Mouse (Mus musculus) hindbrain, embryonic 11.5 days (tissue): ENCODE measurements around the gene Epha3. TPM values are rescaled to one million over a fixed set of nuclear protein-coding genes. Genes with fewer than 3 reads are reported as not detected.

ENCODE experiments used
- ATAC-seq: fragments of 200-750 bp; cut with Nextera tagmentation; 2 replicates; pipeline ENCODE4 v1.8.0; 2017; ENCODE audit warnings: mild to moderate bottlenecking, moderate TSS enrichment, moderate library complexity; ENCODE audit not compliant: low FRiP score
- DNase-seq: peaks from one replicate; pipeline ENCODE4 v3.0.0-alpha.2; 2015; ENCODE audit warnings: low spot score
- H3K27ac ChIP-seq: fragments of 300-500 bp; sonication (generic); 2 replicates; pipeline ENCODE4 v1.5.1; 2014; ENCODE audit warnings: mild to moderate bottlenecking, low read depth, low read length
- H3K27me3 ChIP-seq: fragments of 300-500 bp; sonication (generic); 2 replicates; pipeline ENCODE4 v1.6.1; 2014; ENCODE audit warnings: mild to moderate bottlenecking, low read length, moderate library complexity, mixed read lengths; ENCODE audit not compliant: control insufficient read depth, insufficient read depth
- H3K36me3 ChIP-seq: fragments of 300-500 bp; sonication (generic); 2 replicates; pipeline ENCODE4 v1.6.1; 2014; ENCODE audit warnings: mild to moderate bottlenecking, low read length, moderate library complexity, mixed read lengths; ENCODE audit not compliant: control insufficient read depth, insufficient read depth
- H3K4me1 ChIP-seq: fragments of 300-500 bp; sonication (generic); replicated peaks from 2 replicates; pipeline ENCODE4 v1.6.1; 2014; ENCODE audit warnings: low read length, mixed read lengths; ENCODE audit not compliant: control insufficient read depth, insufficient read depth
- H3K4me2 ChIP-seq: fragments of 300-500 bp; sonication (generic); replicated peaks from 2 replicates; pipeline ENCODE4 v1.6.1; 2014; ENCODE audit warnings: mild to moderate bottlenecking, low read depth, low read length
- H3K4me3 ChIP-seq: fragments of 300-500 bp; sonication (generic); 2 replicates; pipeline ENCODE4 v1.5.1; 2014; ENCODE audit warnings: low read depth, low read length
- H3K9ac ChIP-seq: fragments of 300-500 bp; sonication (generic); 2 replicates; pipeline ENCODE4 v1.6.1; 2014; ENCODE audit warnings: low read depth, low read length
- H3K9me3 ChIP-seq: fragments of 300-500 bp; sonication (generic); 2 replicates; pipeline ENCODE4 v1.6.1; 2016; ENCODE audit warnings: low read length; ENCODE audit not compliant: control insufficient read depth
- WGBS: fragments of 180-500 bp; shearing (Covaris S2); extraction: QIAGEN DNeasy Blood & Tissue Kit; methylation state at CpG from one replicate; pipeline ENCODE4 v1.1.7; 2014; 5-methylcytosine and 5-hydroxymethylcytosine counted together
- polyA plus RNA-seq: library from polyadenylated mRNA; unstranded; fragments of >200 nt; fragmentation: Nextera tagmentation; extraction: Ambion mirVana; gene quantifications from 2 replicates; pipeline ENCODE4 v1.2.1, GENCODE M21; 2014

The Epha3 gene
- polyA plus RNA-seq, 1 experiment from 2014 or later: 68.6 TPM

GRCm38 (mm10) chr16:63806025-63806424 lies 58.0 kb downstream of the Epha3 start:
- Histone ChIP-seq H3K4me1 (no peaks in the 10 kb centered on the region), H3K27ac (no peak overlapping the region), H3K9ac (no peak overlapping the region), H3K9me3 (no peaks in the 10 kb centered on the region), H3K4me3 (no peak overlapping the region), H3K27me3 (no peaks in the 10 kb centered on the region), H3K4me2 (no peak overlapping the region), H3K36me3 (no peaks in the 10 kb centered on the region)
- ATAC-seq (peak; percentile 55), DNase-seq (no peak)
- WGBS: 55% methylated on average over 3 of the region's 3 CpGs

- Histone ChIP-seq H3K27me3 (no peaks in the 10 kb centered on the region), H3K27ac (no peak overlapping the region), H3K4me2 (no peak overlapping the region), H3K9me3 (no peaks in the 10 kb centered on the region), H3K4me3 (no peak overlapping the region), H3K4me1 (no peaks in the 10 kb centered on the region), H3K36me3 (no peaks in the 10 kb centered on the region), H3K9ac (no peak overlapping the region)
- no peak for DNase-seq
- ATAC-seq: no peak
- WGBS: 70% methylated on average over 3 of the region's 3 CpGs
Measured at GRCm38 (mm10) chr16:63801436-63801835, 62.5 kb downstream of the Epha3 start.

GRCm38 (mm10) chr16:63798341-63798740 lies 65.6 kb downstream of the Epha3 start:
- WGBS: 74% methylated on average over 2 of the region's 2 CpGs
- Histone ChIP-seq H3K36me3 (no peaks in the 10 kb centered on the region), H3K4me3 (no peak overlapping the region), H3K27ac (no peak overlapping the region), H3K27me3 (no peaks in the 10 kb centered on the region), H3K4me1 (no peaks in the 10 kb centered on the region), H3K4me2 (no peak overlapping the region), H3K9me3 (no peaks in the 10 kb centered on the region), H3K9ac (no peak overlapping the region)
- ATAC-seq (no peak), DNase-seq (no peak)

- no peak for DNase-seq
- Histone ChIP-seq H3K27ac (no peak overlapping the region), H3K4me3 (no peak overlapping the region), H3K27me3 (no peaks in the 10 kb centered on the region), H3K36me3 (no peaks in the 10 kb centered on the region), H3K4me1 (no peaks in the 10 kb centered on the region), H3K9me3 (no peaks in the 10 kb centered on the region), H3K4me2 (no peak overlapping the region), H3K9ac (no peak overlapping the region)
- WGBS: 89% methylated on average over 5 of the region's 5 CpGs
- no peak for ATAC-seq
Measured at GRCm38 (mm10) chr16:63794292-63794691, 69.7 kb downstream of the Epha3 start.

GRCm38 (mm10) chr16:63793805-63794204 lies 70.2 kb downstream of the Epha3 start:
- no peak overlapping the region for H3K27ac ChIP-seq
- no peaks in the 10 kb centered on the region for H3K4me1 ChIP-seq
- no peaks in the 10 kb centered on the region for H3K36me3 ChIP-seq
- no peak for ATAC-seq
- 93% methylated on average over 1 of the region's 1 CpGs for WGBS
- H3K9me3 ChIP-seq: no peaks in the 10 kb centered on the region
- H3K27me3 ChIP-seq: no peaks in the 10 kb centered on the region
- no peak for DNase-seq
- no peak overlapping the region for H3K9ac ChIP-seq
- H3K4me2 ChIP-seq: no peak overlapping the region
- no peak overlapping the region for H3K4me3 ChIP-seq

- Histone ChIP-seq H3K4me3 (no peak overlapping the region), H3K36me3 (no peaks in the 10 kb centered on the region), H3K4me2 (no peak overlapping the region), H3K27ac (no peak overlapping the region), H3K9me3 (no peaks in the 10 kb centered on the region), H3K4me1 (no peaks in the 10 kb centered on the region), H3K9ac (no peak overlapping the region), H3K27me3 (no peaks in the 10 kb centered on the region)
- WGBS: 84% methylated on average over 2 of the region's 2 CpGs
- DNase-seq (no peak), ATAC-seq (no peak)
Measured at GRCm38 (mm10) chr16:63792084-63792483, 71.9 kb downstream of the Epha3 start.

- H3K4me3 ChIP-seq: no peak overlapping the region
- ATAC-seq (no peak), DNase-seq (no peak)
- no peak overlapping the region for H3K4me2 ChIP-seq
- H3K27ac ChIP-seq: no peak overlapping the region
- H3K27me3 ChIP-seq: no peaks in the 10 kb centered on the region
- no peak overlapping the region for H3K9ac ChIP-seq
- no peaks in the 10 kb centered on the region for H3K4me1 ChIP-seq
- 86% methylated on average over 7 of the region's 7 CpGs for WGBS
- no peaks in the 10 kb centered on the region for H3K36me3 ChIP-seq
- H3K9me3 ChIP-seq: no peaks in the 10 kb centered on the region
Measured at GRCm38 (mm10) chr16:63783544-63783943, 80.4 kb downstream of the Epha3 start.

- H3K36me3 ChIP-seq: no peaks in the 10 kb centered on the region
- ATAC-seq (no peak), DNase-seq (no peak)
- H3K4me3 ChIP-seq: no peak overlapping the region
- H3K27me3 ChIP-seq: no peaks in the 10 kb centered on the region
- no peak overlapping the region for H3K27ac ChIP-seq
- 83% methylated on average over 1 of the region's 1 CpGs for WGBS
- no peaks in the 10 kb centered on the region for H3K9me3 ChIP-seq
- H3K4me1 ChIP-seq: no peaks in the 10 kb centered on the region
- no peak overlapping the region for H3K9ac ChIP-seq
- no peak overlapping the region for H3K4me2 ChIP-seq
Measured at GRCm38 (mm10) chr16:63782101-63782500, 81.9 kb downstream of the Epha3 start.

GRCm38 (mm10) chr16:63780151-63780550 lies 83.8 kb downstream of the Epha3 start:
- H3K27me3 ChIP-seq: no peaks in the 10 kb centered on the region
- H3K9me3 ChIP-seq: no peaks in the 10 kb centered on the region
- WGBS: 82% methylated on average over 5 of the region's 5 CpGs
- H3K27ac ChIP-seq: no peak overlapping the region
- H3K4me2 ChIP-seq: no peak overlapping the region
- H3K36me3 ChIP-seq: no peaks in the 10 kb centered on the region
- H3K9ac ChIP-seq: no peak overlapping the region
- ATAC-seq (no peak), DNase-seq (no peak)
- H3K4me1 ChIP-seq: no peaks in the 10 kb centered on the region
- no peak overlapping the region for H3K4me3 ChIP-seq
